Mouse (Mus musculus): ENCODE measurements around the gene Hadh.

GRCm38 (mm10) chr3:131294503-131294902 is 22.6 kb upstream of the Hadh start:
- TF ChIP-seq CTCF (conservative IDR thresholded peaks at IDR 0.05 in 1 of 2, IDR thresholded peaks at IDR 0.05 in 1 of 2; ENCODE audit: low read depth in 2 of 2, low read length in 2 of 2) (peak; percentile 36 to 78), RCOR1 (conservative IDR thresholded peaks at IDR 0.05; ENCODE audit: low read depth, low read length) (no peak), POLR2A (IDR thresholded peaks at IDR 0.05; ENCODE audit: low read depth, low read length) (no peak), ZC3H11A (IDR thresholded peaks at IDR 0.05; ENCODE audit: low read depth, low read length) (no peak), SIN3A (IDR thresholded peaks at IDR 0.05; ENCODE audit: low read length) (no peak), SMC3 (IDR thresholded peaks at IDR 0.05; ENCODE audit: low read depth, low read length) (peak; percentile 54), BHLHE40 (IDR thresholded peaks at IDR 0.05; ENCODE audit: low read depth, low read length) (no peak), EP300 (IDR thresholded peaks at IDR 0.05; ENCODE audit: low read length) (no peak), ETS1 (conservative IDR thresholded peaks at IDR 0.05; ENCODE audit: low read depth, low read length) (no peak), KAT2A (IDR thresholded peaks at IDR 0.05; ENCODE audit: insufficient replicate concordance, low read length) (no peak), MXI1 (IDR thresholded peaks at IDR 0.05; ENCODE audit: low read depth, low read length) (no peak), TCF12 (IDR thresholded peaks at IDR 0.05; ENCODE audit: low read depth, low read length) (no peak), USF1 (IDR thresholded peaks at IDR 0.05; ENCODE audit: low read depth, low read length) (no peak)

All from CH12.LX (cell line).